Mouse (Mus musculus) adipocyte (in vitro differentiated cells): ENCODE measurements at regions not wholly inside any gene's neighbourhood (a gene's known extent, or its start where the extent isn't known, plus 50 kb on each side); places are given as distances from the start of the nearest gene placed in this dataset.

Experiments used
- DNase-seq: peaks from one replicate; pipeline ENCODE4 v3.0.0-alpha.2; 2016; ENCODE audit warnings: low spot score

DNA sequence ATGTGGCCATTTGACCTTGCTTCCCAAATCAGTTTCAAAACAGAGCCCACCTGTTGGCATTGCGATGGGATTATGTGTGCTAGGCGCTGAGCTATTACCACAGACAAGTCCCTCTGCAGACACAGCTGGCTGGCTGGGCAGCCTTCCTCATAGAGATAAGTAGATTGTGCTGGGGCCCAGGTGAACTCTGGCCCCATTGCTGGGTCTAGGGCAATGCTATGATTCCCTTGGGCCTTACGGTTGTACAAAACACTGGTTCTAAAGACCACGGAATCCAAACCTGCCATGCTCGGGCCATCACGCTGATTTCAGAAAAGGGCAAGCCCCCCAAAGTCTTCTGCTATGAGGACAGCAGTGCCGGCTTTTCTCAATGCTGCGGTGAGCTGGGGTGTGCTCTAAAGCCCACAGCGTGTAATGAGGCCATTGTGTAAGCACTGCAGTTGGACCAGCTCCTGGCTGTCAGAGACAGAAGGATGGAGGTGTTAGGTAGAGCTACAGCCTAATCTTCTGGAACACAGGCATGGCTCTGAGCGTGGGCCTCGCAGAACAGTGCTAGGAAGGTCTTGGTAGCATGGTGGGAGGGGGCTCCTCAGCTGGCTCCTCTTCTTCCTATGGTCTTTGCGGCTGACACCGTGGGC, 51.2 kb upstream of the Pitx1 start:
- DNase-seq: no peak
